Mouse (Mus musculus) naive thymus-derived CD4-positive, alpha-beta T cell, adult 5 months (primary cell): Measurements from ENCODE around the gene Gm49384. TPM values are rescaled to one million over a fixed set of nuclear protein-coding genes. Genes with fewer than 3 reads are reported as not detected.

ENCODE experiments used
- polyA plus RNA-seq: library from polyadenylated mRNA; unstranded; fragments of 100-300 nt; shearing (Covaris generic); gene quantifications from one replicate; pipeline ENCODE4 v1.2.1, GENCODE M21; 2017

The Gm49384 gene
- polyA plus RNA-seq, result 8.7 TPM

GRCm38 (mm10) chr12:69204052-69204833 is at the start of gene Gm49384:
Gm49384 (minus strand) TSS chr12:69204267.

DNA sequence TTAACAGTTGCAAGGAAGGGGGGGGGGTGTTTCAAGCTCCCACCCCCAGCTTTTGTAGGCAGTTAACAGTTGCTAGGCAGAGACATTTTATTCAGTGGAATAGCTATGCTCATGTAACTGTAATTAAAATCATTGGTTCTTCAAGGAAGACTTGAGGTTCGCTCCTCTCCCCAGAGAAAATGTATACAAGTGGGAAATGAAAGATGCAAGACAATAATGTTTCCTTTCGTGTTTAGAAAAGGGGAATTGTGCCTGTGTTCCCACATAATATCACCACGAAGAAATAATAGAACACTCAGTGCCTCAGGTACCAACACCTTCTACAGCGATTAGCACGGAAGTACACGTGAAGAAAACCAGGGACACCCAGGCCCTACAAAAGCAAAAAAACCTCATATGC is 36.8 kb upstream of the Gm49384 start, which contains the start of gene Klhdc1:
Gene Klhdc1 (plus strand): TSS at position 301 of the 400 bp plus-strand sequence.

GRCm38 (mm10) chr12:69227776-69228466 is 23.9 kb upstream of the Gm49384 start, which contains the start of gene Pole2:
Pole2 (minus strand) TSS chr12:69228195.

GRCm38 (mm10) chr12:69198164-69198535 is 5.9 kb downstream of the Gm49384 start, which contains the start of gene Dnaaf2:
Dnaaf2 (minus strand) TSS chr12:69198429.

GRCm38 (mm10) chr12:69196444-69197377 is 7.4 kb downstream of the Gm49384 start, which contains the start of gene Gm49383:
Gm49383 (minus strand) TSS chr12:69197104.

DNA sequence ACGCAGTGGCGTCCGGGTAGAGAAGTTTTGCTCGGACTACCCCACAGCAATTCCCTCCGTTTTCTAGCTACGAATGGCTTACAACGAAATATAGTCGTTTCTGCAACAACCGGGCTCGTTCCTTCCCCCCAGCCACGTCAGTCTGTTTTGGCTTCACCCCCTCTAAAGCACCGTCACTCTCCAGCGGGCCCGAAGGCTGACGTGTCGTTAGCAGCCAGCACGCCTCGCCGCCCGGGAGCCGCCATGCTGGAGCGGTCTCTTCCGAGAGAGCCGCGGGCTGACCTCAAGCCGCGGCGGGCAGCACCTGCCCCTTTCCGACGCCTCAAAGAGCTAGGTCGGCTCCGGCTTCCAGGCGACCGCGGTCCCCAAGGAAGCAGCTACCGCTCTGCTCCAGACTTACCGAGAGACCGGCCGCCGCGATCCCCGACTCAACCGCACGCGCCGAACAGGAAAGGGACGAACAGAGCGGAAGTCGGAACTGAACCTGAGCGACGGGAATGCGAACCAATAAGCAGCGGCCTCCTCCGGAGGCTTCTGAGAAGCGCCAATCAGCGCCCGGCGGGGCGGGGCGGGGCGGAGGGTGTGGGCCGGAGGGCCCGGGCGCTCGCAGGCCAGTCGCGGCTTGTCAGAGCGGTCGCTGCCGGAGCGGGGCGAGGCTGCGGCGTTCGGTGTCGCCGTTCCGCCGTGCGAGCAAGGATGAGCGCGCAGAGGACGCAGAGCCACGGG is 20.3 kb downstream of the Gm49384 start, which contains the start of the genes Rpl36al and Mgat2:
Gene Rpl36al (minus strand): TSS at position 501 of the 726 bp plus-strand sequence.
Gene Mgat2 (plus strand): TSS at position 575 of the 726 bp plus-strand sequence.

DNA sequence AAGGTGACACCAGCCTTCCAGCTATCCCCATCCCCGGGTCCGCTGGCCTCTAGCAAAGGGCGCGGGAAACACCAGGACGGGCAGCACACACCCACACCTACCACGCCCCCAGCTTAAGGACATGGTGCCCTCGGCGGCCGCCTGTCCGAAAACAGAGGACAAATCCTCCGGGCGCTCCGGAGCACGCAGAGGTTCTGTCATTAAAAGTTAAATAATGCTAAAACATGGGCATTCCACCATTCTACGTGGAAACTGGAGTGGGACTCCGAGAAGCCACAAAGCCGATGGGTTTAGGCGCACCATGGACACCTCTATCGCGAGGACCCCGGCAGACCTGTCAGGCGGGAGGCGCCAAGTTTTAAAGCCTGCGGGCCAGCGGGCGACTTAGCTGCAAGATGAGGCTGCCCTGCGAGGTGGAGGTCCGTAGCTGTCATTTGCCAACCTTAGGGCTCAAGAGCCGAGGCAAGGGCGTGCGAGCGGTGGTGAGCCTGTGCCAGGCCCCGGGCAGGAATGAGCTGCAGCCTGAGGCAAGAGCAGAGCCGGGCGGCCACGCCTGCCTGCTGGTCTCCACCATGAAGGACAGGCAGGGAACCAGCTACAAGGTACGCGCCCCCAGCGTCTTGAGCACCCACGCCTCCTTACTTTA is 35.5 kb downstream of the Gm49384 start, which contains the start of gene Lrr1:
Gene Lrr1 (plus strand): TSS at position 354 of the 646 bp plus-strand sequence.

DNA sequence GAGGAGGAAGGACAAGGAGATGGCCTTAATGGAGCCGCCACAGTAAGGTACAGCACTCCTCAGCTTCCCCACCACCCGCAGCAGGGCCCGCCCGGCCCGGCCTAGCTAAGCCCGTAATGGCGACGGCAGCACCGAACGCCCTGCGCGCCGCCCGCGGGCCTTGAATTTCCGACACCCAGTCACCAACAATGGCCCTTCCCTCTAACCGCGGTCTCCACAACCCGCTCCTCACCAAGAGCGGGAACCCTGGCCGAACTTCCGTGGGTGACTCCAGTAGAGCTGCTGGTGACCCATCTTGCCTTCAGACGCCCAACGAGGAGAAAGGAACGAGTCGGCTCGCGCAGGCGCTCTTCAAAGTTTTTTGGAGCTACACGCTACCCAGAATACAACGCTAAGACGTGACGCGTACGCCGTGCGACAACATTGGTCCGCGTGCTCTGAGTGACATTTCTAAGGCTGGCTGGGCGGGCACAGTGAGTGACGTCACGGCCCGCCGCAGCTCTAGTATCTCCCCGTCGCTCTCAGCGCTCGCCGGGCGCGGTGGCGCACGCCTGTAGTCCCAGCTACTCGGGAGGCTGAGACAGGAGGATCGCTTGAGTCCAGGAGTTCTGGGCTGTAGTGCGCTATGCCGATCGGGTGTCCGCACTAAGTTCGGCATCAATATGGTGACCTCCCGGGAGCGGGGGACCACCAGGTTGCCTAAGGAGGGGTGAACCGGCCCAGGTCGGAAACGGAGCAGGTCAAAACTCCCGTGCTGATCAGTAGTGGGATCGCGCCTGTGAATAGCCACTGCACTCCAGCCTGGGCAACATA is 45.1 kb downstream of the Gm49384 start, which contains the start of gene Rps29:
Gene Rps29 (minus strand): TSS at position 422 of the 813 bp plus-strand sequence.

Other genes starting within 250 kb of the Gm49384 start
- gene Rps29, start 45.1 kb downstream of the Gm49384 start, polyA plus RNA-seq, result 3,261 TPM
- not detected for gene Lrr1, start 35.5 kb downstream of the Gm49384 start, polyA plus RNA-seq
- 348 TPM for gene Rpl36al, start 20.2 kb downstream of the Gm49384 start, polyA plus RNA-seq
- gene Mgat2, start 20.1 kb downstream of the Gm49384 start, polyA plus RNA-seq, result 46.2 TPM
- 10.6 TPM for gene Gm49383, start 7.2 kb downstream of the Gm49384 start, polyA plus RNA-seq
- 6.5 TPM for gene Dnaaf2, start 5.8 kb downstream of the Gm49384 start, polyA plus RNA-seq
- gene Pole2, start 23.9 kb upstream of the Gm49384 start, polyA plus RNA-seq, result 23.1 TPM
- gene Klhdc1, start 36.9 kb upstream of the Gm49384 start, polyA plus RNA-seq, result 81.7 TPM
- gene Klhdc2, start 92.4 kb upstream of the Gm49384 start, polyA plus RNA-seq, result 192 TPM
- gene Nemf, start 152.9 kb upstream of the Gm49384 start, polyA plus RNA-seq, result 133 TPM
- 303 TPM for gene Arf6, start 167.9 kb upstream of the Gm49384 start, polyA plus RNA-seq
- 3.5 TPM for gene Gm9887, start 168.2 kb upstream of the Gm49384 start, polyA plus RNA-seq